Mouse (Mus musculus) monocyte, adult 2 months (primary cell): ENCODE measurements around the gene Gm20388.

ENCODE experiments used
- DNase-seq, 2 experiments: peaks; one replicate each; pipeline ENCODE4 v3.0.0; 2022; ENCODE audit warnings: low spot score in 2 of 2, low read depth in 1 of 2

Gene Gm20388

GRCm38 (mm10) chr8:124301935-124302555, 4391.4 kb downstream of the Gm20388 start:
- no peak for DNase-seq

- no peak for DNase-seq
These were observed 4392.7 kb downstream of the Gm20388 start for GRCm38 (mm10) chr8:124303211-124303902.

- no peak for DNase-seq
These were observed 4393.5 kb downstream of the Gm20388 start for GRCm38 (mm10) chr8:124304141-124304540.

DNA sequence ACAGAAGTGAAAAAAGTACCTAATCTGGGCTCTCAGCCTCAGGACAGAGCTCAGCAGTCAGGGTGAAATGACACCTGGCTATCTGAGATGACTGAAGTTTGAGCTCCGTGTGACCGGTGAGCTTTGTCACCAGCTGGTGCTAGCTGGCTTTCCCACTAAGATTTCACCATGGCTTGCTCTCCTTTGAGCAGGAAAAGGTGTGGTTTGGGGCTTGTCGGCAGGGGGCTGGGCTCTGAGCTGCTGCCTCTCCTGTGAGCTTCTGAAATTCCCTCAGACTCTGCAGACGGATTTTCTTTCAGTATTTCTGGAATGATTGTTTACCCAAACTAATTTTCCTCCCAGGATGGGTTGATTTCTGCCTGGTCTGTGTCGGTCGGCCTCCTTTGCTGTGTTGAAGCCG, 4395.9 kb downstream of the Gm20388 start:
- DNase-seq = no peak

GRCm38 (mm10) chr8:124307700-124308099, 4397.1 kb downstream of the Gm20388 start:
- DNase-seq = no peak

GRCm38 (mm10) chr8:124310509-124310908, 4399.9 kb downstream of the Gm20388 start:
- no peak for DNase-seq

- DNase-seq = no peak
These were observed 4400.5 kb downstream of the Gm20388 start for GRCm38 (mm10) chr8:124311111-124311510.

DNA sequence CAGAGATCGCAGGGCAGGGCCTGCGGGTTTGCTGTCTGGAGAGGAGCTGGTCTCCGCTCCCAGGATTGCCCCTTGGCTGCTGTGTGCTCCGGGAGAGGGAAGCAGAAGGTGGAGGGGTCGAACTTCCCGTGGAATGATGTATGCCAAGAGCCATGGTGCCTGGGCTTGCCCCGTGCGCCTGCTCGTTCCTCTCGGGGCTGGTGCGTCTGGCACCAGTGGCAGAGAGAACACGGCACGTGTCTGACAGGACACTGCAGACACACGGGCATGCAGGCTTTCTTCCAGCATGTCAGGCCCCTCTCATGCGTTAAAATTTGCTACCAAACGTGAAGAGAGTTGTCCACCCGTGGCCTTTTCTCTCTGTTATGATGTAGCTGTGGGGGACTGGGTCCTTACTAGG, 4401.1 kb downstream of the Gm20388 start:
- no peak for DNase-seq

DNA sequence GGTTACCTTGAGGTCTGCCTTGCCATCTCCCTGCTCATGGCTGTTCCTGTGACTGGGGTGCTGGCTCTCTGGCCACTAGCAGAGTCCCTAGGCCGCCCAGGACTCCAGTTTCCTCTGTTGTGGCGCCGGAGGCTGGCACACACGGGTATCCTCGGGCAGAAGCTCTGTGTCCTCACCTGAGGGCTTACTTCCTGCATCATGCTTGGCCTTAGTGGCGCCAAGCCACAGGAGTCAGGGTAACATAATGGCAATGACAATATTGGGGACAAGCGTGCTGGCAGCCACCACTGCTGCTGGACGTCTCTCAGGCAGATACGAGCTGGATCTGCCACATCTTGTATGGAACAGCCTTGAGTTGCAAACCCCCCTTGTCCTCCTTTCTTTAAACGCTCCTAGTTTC, 4401.6 kb downstream of the Gm20388 start:
- no peak for DNase-seq

DNA sequence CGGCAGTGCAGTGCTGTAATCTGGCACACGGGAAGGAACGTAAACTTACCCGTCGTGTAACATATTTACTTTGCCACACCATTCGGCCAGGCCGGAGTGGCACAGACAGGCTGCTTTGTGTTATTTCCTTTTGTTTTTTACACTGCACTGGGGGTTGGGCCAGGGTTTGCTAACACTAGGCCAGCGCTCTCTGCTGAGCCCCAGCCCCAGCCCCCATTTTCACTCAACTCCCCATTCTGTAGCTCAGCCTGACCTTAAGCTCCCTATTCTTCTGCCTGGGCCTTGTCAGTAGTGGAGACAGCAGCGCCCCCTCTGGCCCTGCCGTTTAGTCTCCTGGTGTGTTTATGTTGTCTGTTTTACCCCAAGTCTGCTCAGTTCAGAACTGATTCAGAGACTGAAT, 4404.2 kb downstream of the Gm20388 start:
- DNase-seq = no peak

- DNase-seq = no peak
These were observed 4406.0 kb downstream of the Gm20388 start for GRCm38 (mm10) chr8:124316466-124317136.

DNA sequence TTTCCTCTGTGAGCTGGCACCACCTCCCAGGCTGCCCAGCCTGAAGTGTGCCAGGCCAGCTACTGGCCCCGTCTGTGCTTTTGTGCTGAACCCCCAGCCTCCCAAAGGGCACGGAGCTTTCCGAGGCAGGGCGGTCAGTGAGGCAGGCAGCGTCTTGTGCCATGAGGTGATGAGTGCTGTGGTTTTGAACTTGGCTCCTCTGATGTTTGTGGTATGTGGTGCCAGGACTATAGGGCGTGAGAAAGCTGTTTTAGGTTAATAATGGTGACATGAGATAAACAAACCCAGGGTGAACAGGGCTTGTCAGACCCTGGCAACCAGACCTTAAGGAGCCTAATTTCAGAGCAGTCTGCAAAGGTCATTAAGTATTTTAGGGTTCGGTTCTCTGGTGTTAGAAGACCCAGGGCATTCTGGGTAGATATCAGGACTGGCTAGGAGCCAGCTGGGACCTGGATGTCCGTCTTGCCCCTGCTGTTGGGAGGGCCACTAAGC, 4406.6 kb downstream of the Gm20388 start:
- DNase-seq = no peak

GRCm38 (mm10) chr8:124317821-124318220, 4407.2 kb downstream of the Gm20388 start:
- DNase-seq = no peak

GRCm38 (mm10) chr8:124318612-124319315, 4408.1 kb downstream of the Gm20388 start:
- no peak for DNase-seq

GRCm38 (mm10) chr8:124319316-124319652, 4408.6 kb downstream of the Gm20388 start:
- no peak for DNase-seq

- DNase-seq = no peak
These were observed 4410.7 kb downstream of the Gm20388 start for GRCm38 (mm10) chr8:124321227-124321840.

- no peak for DNase-seq
These were observed 4412.7 kb downstream of the Gm20388 start for GRCm38 (mm10) chr8:124323356-124323755.

DNA sequence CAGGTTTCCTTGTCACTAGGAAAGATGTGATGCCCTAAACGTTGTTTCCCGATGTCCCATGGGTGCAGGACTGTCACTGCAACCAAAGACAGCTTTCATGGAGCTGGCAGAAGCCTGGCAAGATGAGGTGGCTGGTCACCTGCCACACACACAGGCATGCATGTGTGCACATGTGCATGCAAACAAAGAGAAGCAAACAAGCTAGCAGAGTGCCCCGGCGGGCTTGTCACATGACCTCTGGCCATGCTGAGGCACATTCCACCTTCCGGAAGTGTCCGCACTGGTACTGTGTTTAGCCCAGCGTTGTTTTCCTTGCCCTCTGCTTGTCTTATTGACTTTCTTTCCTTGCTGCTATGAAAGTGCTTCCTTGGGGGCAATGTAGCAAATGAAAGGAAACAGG, 4417.6 kb downstream of the Gm20388 start:
- DNase-seq = no peak

GRCm38 (mm10) chr8:124329690-124330089, 4419.0 kb downstream of the Gm20388 start:
- DNase-seq = no peak

GRCm38 (mm10) chr8:124330433-124330832, 4419.8 kb downstream of the Gm20388 start:
- DNase-seq = no peak

GRCm38 (mm10) chr8:124331094-124331493, 4420.5 kb downstream of the Gm20388 start:
- DNase-seq = no peak
